10 mouse cellular contexts compared by ENCODE assay signal in the genomic region with DNA sequence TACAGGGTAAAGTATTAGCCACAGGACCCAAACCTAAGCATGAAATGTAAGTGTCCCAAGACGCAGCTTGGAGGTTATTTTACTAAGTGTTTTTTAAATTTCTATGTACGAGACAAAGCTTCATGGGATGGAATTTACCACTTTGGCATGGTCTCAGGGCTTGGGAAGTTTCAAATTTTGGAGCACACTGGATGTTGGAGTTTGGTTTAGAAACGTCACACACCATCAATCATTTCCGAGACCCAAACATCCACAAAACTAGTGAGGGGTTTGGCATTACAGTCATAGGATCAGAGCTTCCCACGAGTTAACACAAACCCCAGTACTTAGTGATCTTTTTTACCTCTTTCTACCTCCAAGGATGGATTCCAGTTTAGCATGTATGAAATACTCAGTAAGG. TPM values are rescaled to one million over a fixed set of nuclear protein-coding genes. Genes with fewer than 3 reads are reported as not detected.
A peak's percentile ranks its signal among the peaks of the same experiment; 100 is the strongest.
DNase-seq lines count a peak whose midpoint lies in the region; ATAC-seq and TF ChIP-seq lines count a peak whose summit lies in the region.
"Had no signal": no experiment of that assay in that cellular context is flagged by ENCODE, and none has a peak within 500 bp of the region (broad histone marks: within the 10 kb centered on the region; RNA-seq: fewer than 3 reads in every experiment).

No protein-coding gene starts in this region.

- WGBS in heart, embryonic 14.5 days = 62% methylated on average over 5 of the region's 5 CpGs
- WGBS in lung, postnatal 0 days = 44% methylated on average over 5 of the region's 5 CpGs
- 72% methylated on average over 5 of the region's 5 CpGs for WGBS in limb, embryonic 12.5 days
- WGBS in stomach, postnatal 0 days = 43% methylated on average over 5 of the region's 5 CpGs

- H3K9ac ChIP-seq in heart, embryonic 14.5 days (ENCODE audit: low read length) = peak overlapping the region; percentile 66
- H3K9ac ChIP-seq in lung, postnatal 0 days (replicated peaks; ENCODE audit: low read depth) = no peak overlapping the region
- no peak overlapping the region for H3K9ac ChIP-seq in limb, embryonic 12.5 days (replicated peaks)
- no peak overlapping the region for H3K9ac ChIP-seq in stomach, postnatal 0 days (ENCODE audit: low read length)
- H3K9ac ChIP-seq: neural tube, embryonic 12.5 days had no signal

- no peaks in the 10 kb centered on the region for H3K9me3 ChIP-seq in heart, embryonic 14.5 days (ENCODE audit: control insufficient read depth, low read length)
- no peaks in the 10 kb centered on the region for H3K9me3 ChIP-seq in lung, postnatal 0 days (ENCODE audit: low read length)
- no peaks in the 10 kb centered on the region for H3K9me3 ChIP-seq in limb, embryonic 12.5 days
- no peaks in the 10 kb centered on the region for H3K9me3 ChIP-seq in stomach, postnatal 0 days (ENCODE audit: control insufficient read depth, low read length)
- H3K9me3 ChIP-seq: neural tube, embryonic 12.5 days had no signal

- H3K27ac ChIP-seq in heart, embryonic 14.5 days (replicated peaks in 1 of 2; ENCODE audit: control insufficient read depth in 1 of 2, insufficient read depth in 1 of 2, low read depth in 2 of 2, low read length in 2 of 2) = peak overlapping the region; percentile 80 to 84
- peak overlapping the region; percentile 57; the same call in 1 of the 2 replicates for H3K27ac ChIP-seq in lung, postnatal 0 days (ENCODE audit: low read length)
- peak overlapping the region; percentile 79 for H3K27ac ChIP-seq in limb, embryonic 12.5 days
- H3K27ac ChIP-seq in stomach, postnatal 0 days (replicated peaks) = peak overlapping the region; percentile 50; the same call in 1 of the 2 replicates
- H3K27ac ChIP-seq: neural tube, embryonic 12.5 days had no signal

- TF ChIP-seq CTCF in lung, postnatal 0 days (IDR thresholded peaks at IDR 0.05) = no peak
- no peak for TF ChIP-seq CTCF in stomach, postnatal 0 days (IDR thresholded peaks at IDR 0.05; ENCODE audit: low read depth)

- H3K4me2 ChIP-seq in heart, embryonic 14.5 days (ENCODE audit: low read length) = peak overlapping the region; percentile 47; the same call in 1 of the 2 replicates
- H3K4me2 ChIP-seq in lung, postnatal 0 days (replicated peaks; ENCODE audit: low read depth, low read length) = no peak overlapping the region; the same call in 1 of the 2 replicates
- no peak overlapping the region for H3K4me2 ChIP-seq in limb, embryonic 12.5 days
- H3K4me2 ChIP-seq in stomach, postnatal 0 days (replicated peaks; ENCODE audit: low read depth) = peak overlapping the region; percentile 9; the same call in 1 of the 2 replicates
- H3K4me2 ChIP-seq: neural tube, embryonic 12.5 days had no signal

- H3K4me3 ChIP-seq in heart, embryonic 14.5 days (ENCODE audit: control insufficient read depth in 1 of 2, insufficient read depth in 1 of 2, low read depth in 1 of 2, low read length in 2 of 2) = no peak overlapping the region
- no peak overlapping the region for H3K4me3 ChIP-seq in lung, postnatal 0 days (ENCODE audit: low read depth, low read length)
- H3K4me3 ChIP-seq in limb, embryonic 12.5 days (replicated peaks) = no peak overlapping the region
- H3K4me3 ChIP-seq in stomach, postnatal 0 days (ENCODE audit: low read depth, low read length) = no peak overlapping the region
- H3K4me3 ChIP-seq: neural tube, embryonic 12.5 days had no signal

- intact Hi-C loops in heart, postnatal 25 days (cut with DNase I) = loop anchor here (5.0 kb wide), 1 partner anchor 200 kb away; a partner anchor contains a TSS

- H3K27me3 ChIP-seq in heart, embryonic 14.5 days (ENCODE audit: control insufficient read depth, insufficient read depth, low read length) = no peaks in the 10 kb centered on the region
- no peaks in the 10 kb centered on the region for H3K27me3 ChIP-seq in lung, postnatal 0 days (replicated peaks; ENCODE audit: insufficient read depth, low read length)
- H3K27me3 ChIP-seq in limb, embryonic 12.5 days = no peaks in the 10 kb centered on the region
- H3K27me3 ChIP-seq in stomach, postnatal 0 days (ENCODE audit: control insufficient read depth, insufficient read depth, low read length) = no peaks in the 10 kb centered on the region
- H3K27me3 ChIP-seq: neural tube, embryonic 12.5 days had no signal

- ATAC-seq in heart, embryonic 14.5 days (ENCODE audit: insufficient number of reproducible peaks, insufficient read depth, low FRiP score, low read depth) = no peak
- 0 out of 2 replicates have a peak, but pooled peaks have one; percentile 22 for ATAC-seq in lung, postnatal 0 days
- no peak for ATAC-seq in limb, embryonic 12.5 days (ENCODE audit: insufficient number of reproducible peaks, insufficient read depth, low FRiP score, low TSS enrichment, low read depth)
- 0 out of 2 replicates have a peak, but pooled peaks have one; percentile 7 for ATAC-seq in stomach, postnatal 0 days (ENCODE audit: low FRiP score, low TSS enrichment)
- no peak for ATAC-seq in granulocyte monocyte progenitor cell, adult 5-6 weeks (replicated peaks; ENCODE audit: poor library complexity, severe bottlenecking)

- peaks cover 26 to 72% of the 10 kb centered on the region in 2 experiments for H3K4me1 ChIP-seq in heart, embryonic 14.5 days (ENCODE audit: control insufficient read depth in 2 of 2, insufficient read depth in 2 of 2, low read length in 2 of 2)
- H3K4me1 ChIP-seq in lung, postnatal 0 days (ENCODE audit: insufficient read depth, low read depth, low read length) = peaks cover 10% of the 10 kb centered on the region; the same call in 1 of the 2 replicates
- peaks cover 25% of the 10 kb centered on the region for H3K4me1 ChIP-seq in limb, embryonic 12.5 days (replicated peaks)
- H3K4me1 ChIP-seq in stomach, postnatal 0 days (replicated peaks; ENCODE audit: control insufficient read depth, insufficient read depth) = no peaks in the 10 kb centered on the region; the same call in 1 of the 2 replicates

- no peak for TF ChIP-seq EP300 in lung, postnatal 0 days (IDR thresholded peaks at IDR 0.05)
- no peak for TF ChIP-seq EP300 in stomach, postnatal 0 days (optimal IDR thresholded peaks at IDR 0.05)

- no peaks in the 10 kb centered on the region for H3K36me3 ChIP-seq in heart, embryonic 14.5 days (ENCODE audit: control insufficient read depth, insufficient read depth, low read length)
- H3K36me3 ChIP-seq in lung, postnatal 0 days (ENCODE audit: insufficient read depth, low read length) = no peaks in the 10 kb centered on the region
- H3K36me3 ChIP-seq in limb, embryonic 12.5 days = no peaks in the 10 kb centered on the region
- H3K36me3 ChIP-seq in stomach, postnatal 0 days (ENCODE audit: control insufficient read depth, insufficient read depth, low read length) = no peaks in the 10 kb centered on the region
- H3K36me3 ChIP-seq: neural tube, embryonic 12.5 days had no signal

- no peak for DNase-seq in heart, postnatal 25 days (ENCODE audit: low spot score)
- DNase-seq in lung, postnatal 0 days (ENCODE audit: low spot score) = no peak
- no peak for DNase-seq in lung, postnatal 4 days
- no peak for DNase-seq in stomach, postnatal 0 days (ENCODE audit: low spot score)
- DNase-seq in frontal cortex, adult 2 months (ENCODE audit: extremely low spot score in 1 of 2, low spot score in 1 of 2) = no peak
- DNase-seq: cerebellum, adult 11-12 months had no signal

RNA-seq across cellular contexts. Expression of a gene that starts 28.6 kb away (rescaled TPM):
- 49.6 and 53.8 TPM in 2 replicates for polyA plus RNA-seq in heart, embryonic 14.5 days (2014; fragmentation: Nextera tagmentation; extraction: Ambion mirVana)
- total RNA-seq in heart, postnatal 25 days (2021) = under 1 TPM; 0.59 to 0.60 TPM
- 4.2 and 5.6 TPM in 2 replicates for polyA plus RNA-seq in lung, postnatal 0 days (2015; fragmentation: Nextera tagmentation; extraction: Ambion mirVana)
- polyA plus RNA-seq in limb, embryonic 12.5 days (2016; fragmentation: Nextera tagmentation; extraction: Ambion mirVana) = 74.5 and 78.1 TPM in 2 replicates
- polyA plus RNA-seq in stomach, postnatal 0 days (2015; fragmentation: Nextera tagmentation; extraction: Ambion mirVana) = 9.5 and 10.5 TPM in 2 replicates
- polyA plus RNA-seq in frontal cortex, adult 2 months (2012; rRNA removed) = 0.58 and 0.69 TPM in 2 replicates
- total RNA-seq in granulocyte monocyte progenitor cell, adult 5-6 weeks (2014; fragmentation: Nextera tagmentation) = 43.8 and 51.2 TPM in 2 replicates
- 93.0 and 100 TPM in 2 replicates for total RNA-seq in granulocyte monocyte progenitor cell, adult 5-6 weeks (2017)

Comparison
In these comparisons a context has a peak if more than half of its experiments do, and no peak if none do; other contexts are left out.
1. ATAC-seq: peak in lung, postnatal 0 days (single experiment) and stomach, postnatal 0 days (single experiment); none in heart, embryonic 14.5 days (single experiment), limb, embryonic 12.5 days (single experiment) and granulocyte monocyte progenitor cell, adult 5-6 weeks (single experiment).
2. H3K4me2 ChIP-seq: peak in heart, embryonic 14.5 days (single experiment) and stomach, postnatal 0 days (single experiment); none in lung, postnatal 0 days (single experiment) and limb, embryonic 12.5 days (single experiment).
3. Peak in every context shown above with its lines, with median percentiles within 50 percentile points of each other: H3K27ac ChIP-seq.